Mouse (Mus musculus): ENCODE measurements around the gene Abca13. TPM values are rescaled to one million over a fixed set of nuclear protein-coding genes. Genes with fewer than 3 reads are reported as not detected.
"Not testable (repeated sequence)": the region's sequence is repeated elsewhere in the genome, so short reads cannot be mapped to it uniquely, and the experiment has no call there.

Abca13 gene
- polyA plus RNA-seq, 1 experiment: 0.03 TPM

DNA sequence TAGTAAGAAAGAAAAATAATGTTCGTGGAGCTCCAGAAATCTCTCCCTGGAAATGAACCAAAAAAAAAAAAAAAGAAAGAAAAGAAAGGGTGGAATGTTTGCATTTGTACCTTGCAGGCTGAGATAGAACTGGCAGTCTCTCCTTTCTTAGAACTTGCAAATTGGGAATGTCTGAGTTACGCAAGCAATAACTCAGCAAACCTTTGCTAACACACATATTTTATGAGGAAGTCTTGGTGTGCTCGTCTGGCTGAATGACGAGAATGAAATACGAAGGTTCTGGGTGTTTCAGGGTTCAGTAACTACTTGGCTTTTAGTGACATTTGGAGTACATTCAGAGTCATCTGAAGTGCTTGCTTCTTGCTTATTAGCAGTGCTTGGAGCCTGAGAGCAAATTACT is 241.1 kb downstream of the Abca13 start:
- DNase-seq (ENCODE audit: low read depth): no peak
- TF ChIP-seq POLR2A (IDR thresholded peaks at IDR 0.05; ENCODE audit: borderline replicate concordance, extremely low read depth, insufficient read depth, insufficient read length, poor library complexity, severe bottlenecking): no peak
- TF ChIP-seq CTCF (IDR thresholded peaks at IDR 0.05; ENCODE audit: borderline replicate concordance, extremely low read depth, insufficient read depth, insufficient read length): no peak

DNA sequence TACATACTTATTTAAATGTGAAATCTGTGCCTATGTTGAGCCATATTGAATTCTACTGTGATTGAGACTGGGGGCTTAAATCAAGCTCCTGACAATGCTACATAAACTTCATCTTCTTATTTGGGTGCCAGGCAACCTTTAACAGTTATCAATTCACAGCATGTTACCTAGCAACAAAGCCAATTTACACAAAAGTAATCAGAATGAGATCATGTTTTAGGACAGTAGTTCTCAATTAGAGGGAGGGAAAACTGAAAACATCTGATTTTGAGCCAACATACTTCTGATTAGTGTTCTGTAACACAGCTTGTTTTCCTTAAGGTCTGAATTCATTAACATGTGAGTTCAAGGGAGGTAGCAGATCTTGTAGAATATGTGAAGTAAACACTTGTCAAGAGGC is 244.9 kb downstream of the Abca13 start:
- DNase-seq (ENCODE audit: low read depth): peak; percentile 80
- TF ChIP-seq CTCF (IDR thresholded peaks at IDR 0.05; ENCODE audit: borderline replicate concordance, extremely low read depth, insufficient read depth, insufficient read length) (no peak), POLR2A (IDR thresholded peaks at IDR 0.05; ENCODE audit: borderline replicate concordance, extremely low read depth, insufficient read depth, insufficient read length, poor library complexity, severe bottlenecking) (no peak)

DNA sequence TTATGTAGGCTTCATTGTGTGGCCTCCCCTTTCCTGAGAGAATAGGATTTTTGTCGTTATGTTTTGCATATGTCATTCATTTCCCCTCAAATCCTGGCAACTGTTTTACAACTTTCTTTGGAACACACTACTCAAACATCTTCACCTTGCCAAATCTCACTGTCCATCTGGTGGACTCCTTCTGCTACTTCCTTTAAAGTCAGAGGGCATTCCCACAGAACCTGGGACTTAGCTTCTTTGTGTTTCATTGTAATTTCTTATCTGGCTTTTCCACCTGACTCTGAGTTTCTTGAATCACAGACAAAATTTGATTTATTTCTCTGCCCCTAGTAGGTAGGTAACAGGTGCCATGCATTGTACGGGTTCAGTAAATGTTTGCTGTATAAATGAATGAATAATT is 248.0 kb downstream of the Abca13 start:
- TF ChIP-seq CTCF (IDR thresholded peaks at IDR 0.05; ENCODE audit: borderline replicate concordance, extremely low read depth, insufficient read depth, insufficient read length) (no peak), POLR2A (IDR thresholded peaks at IDR 0.05; ENCODE audit: borderline replicate concordance, extremely low read depth, insufficient read depth, insufficient read length, poor library complexity, severe bottlenecking) (no peak)
- DNase-seq (ENCODE audit: low read depth): no peak

DNA sequence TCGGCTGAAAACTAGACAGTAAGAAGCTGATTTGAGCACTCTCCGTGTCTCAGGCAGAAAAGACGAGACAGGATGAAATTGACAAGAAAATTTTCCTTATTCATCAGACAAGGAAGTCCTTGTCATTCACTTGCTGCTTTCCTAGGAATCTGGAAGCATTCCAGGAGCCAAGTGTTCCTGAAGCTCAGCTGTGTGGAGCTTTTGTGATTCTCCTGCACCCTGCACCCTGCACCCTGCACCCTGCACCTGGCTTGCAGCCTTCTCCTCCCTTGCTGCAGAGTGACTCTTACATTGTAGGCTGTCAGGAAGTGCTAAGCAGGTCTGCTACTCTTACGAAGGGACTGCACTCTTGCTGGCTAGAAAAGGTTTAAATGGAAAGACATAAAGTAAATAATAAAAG is 249.4 kb downstream of the Abca13 start:
- no peak for TF ChIP-seq CTCF (IDR thresholded peaks at IDR 0.05; ENCODE audit: borderline replicate concordance, extremely low read depth, insufficient read depth, insufficient read length)
- TF ChIP-seq POLR2A (IDR thresholded peaks at IDR 0.05; ENCODE audit: borderline replicate concordance, extremely low read depth, insufficient read depth, insufficient read length, poor library complexity, severe bottlenecking): no peak
- DNase-seq (ENCODE audit: low read depth): peak; percentile 65

DNA sequence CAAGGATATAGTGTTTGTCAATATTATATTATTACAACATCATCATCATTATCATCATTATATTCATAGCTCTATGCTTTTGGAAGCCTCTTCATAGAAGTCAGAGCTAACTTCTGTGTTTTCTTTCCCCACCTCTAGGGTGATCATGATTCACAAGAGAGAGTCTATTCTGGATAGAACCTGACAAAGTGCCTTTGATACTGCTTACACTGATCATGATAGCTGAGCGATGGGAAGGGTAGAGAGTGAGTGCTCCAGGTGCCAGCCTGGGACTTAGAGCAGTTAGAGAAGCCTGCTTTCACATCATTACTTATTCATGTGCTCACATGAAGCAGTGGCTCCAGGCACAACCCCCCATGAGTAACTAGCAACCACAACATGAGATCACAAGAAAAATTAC is 280.7 kb downstream of the Abca13 start:
- DNase-seq (ENCODE audit: low read depth): no peak

DNA sequence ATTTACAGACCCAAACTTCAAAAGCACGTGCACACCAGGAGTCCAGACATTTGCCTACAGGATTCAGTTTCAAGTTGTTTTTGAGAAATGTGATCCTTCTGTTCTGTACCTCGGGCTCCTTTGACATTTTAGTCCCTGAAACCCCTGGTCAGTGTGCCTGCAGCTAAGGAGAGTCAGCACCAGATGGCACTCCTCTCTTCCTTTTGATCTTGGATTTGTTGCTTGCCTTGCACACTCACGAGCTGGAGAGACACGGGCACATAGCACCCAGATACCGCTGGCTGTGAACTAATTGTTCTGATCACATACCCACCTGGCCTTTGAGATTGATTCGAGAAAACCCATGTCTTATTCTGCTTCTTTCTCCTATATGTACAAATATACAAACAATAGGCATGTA is 289.8 kb downstream of the Abca13 start:
- DNase-seq (ENCODE audit: low read depth): peak; percentile 76
- TF ChIP-seq POLR2A (IDR thresholded peaks at IDR 0.05; ENCODE audit: borderline replicate concordance, extremely low read depth, insufficient read depth, insufficient read length, poor library complexity, severe bottlenecking): no peak
- peak; percentile 80 for TF ChIP-seq CTCF (IDR thresholded peaks at IDR 0.05; ENCODE audit: borderline replicate concordance, extremely low read depth, insufficient read depth, insufficient read length)

More for the DNA sequence above, 280.7 kb downstream of the Abca13 start:
- TF ChIP-seq CTCF (IDR thresholded peaks at IDR 0.05; ENCODE audit: borderline replicate concordance, extremely low read depth, insufficient read depth, insufficient read length) (no peak), POLR2A (IDR thresholded peaks at IDR 0.05; ENCODE audit: borderline replicate concordance, extremely low read depth, insufficient read depth, insufficient read length, poor library complexity, severe bottlenecking) (no peak)

DNA sequence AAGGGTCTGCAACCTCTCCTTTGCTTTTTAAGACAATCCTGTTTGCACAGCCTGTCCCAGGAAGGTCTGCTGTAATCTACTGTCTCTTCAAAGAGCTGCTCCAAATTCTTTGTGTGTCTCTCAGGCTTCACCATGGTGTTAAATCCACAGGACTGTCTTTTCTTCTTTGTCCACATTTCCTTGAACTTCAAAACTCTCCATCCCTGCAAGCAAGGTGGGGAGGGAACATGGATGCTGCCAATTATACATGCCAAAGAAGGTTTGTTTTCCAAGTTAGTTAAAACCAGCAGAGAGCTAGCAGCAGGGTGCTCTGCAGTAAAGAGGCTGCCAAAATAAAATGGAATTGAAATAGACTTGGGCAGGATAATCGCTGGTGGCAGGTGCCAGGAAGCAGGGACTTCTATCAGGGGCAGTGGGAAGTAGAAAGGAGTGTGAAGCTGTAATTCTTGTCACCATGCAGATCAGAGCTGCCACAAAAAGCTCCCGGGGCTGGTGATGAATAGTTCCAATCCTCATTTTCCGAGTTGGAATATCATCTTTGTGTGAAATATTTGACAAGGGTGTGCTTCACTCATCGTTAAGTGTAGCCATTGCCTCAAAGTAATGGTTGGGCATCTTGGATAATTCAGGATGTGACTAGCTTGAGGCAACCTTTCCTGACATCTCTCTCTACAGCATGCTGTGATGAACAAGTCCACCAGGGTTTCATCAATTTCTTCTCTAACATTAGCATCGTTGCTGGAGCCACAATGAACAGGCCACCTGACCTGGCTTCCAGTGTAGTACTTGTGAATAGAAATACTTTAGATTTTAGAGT is 308.8 kb downstream of the Abca13 start:
- peak; percentile 85 for DNase-seq (ENCODE audit: low read depth)
- TF ChIP-seq CTCF (IDR thresholded peaks at IDR 0.05; ENCODE audit: borderline replicate concordance, extremely low read depth, insufficient read depth, insufficient read length): no peak

DNA sequence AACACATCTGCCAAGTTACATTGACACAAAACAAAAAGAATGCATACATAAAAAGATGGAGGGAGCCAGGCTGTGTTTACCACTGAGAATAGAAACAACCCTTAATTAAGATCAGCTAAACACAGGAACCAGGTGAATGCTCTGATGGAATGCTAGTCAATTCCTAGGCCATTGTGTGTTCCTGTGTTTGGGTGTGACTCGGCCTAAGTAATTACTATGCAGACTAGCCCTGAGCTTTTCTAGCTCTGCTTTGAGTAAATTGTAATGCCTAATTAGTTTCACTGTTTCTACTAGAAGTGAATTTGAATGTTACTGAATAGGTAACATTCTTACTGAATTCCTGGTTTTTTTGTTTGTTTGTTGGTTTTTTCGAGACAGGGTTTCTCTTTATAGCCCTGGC is 323.2 kb downstream of the Abca13 start:
- not testable (repeated sequence) for DNase-seq (ENCODE audit: low read depth)

DNA sequence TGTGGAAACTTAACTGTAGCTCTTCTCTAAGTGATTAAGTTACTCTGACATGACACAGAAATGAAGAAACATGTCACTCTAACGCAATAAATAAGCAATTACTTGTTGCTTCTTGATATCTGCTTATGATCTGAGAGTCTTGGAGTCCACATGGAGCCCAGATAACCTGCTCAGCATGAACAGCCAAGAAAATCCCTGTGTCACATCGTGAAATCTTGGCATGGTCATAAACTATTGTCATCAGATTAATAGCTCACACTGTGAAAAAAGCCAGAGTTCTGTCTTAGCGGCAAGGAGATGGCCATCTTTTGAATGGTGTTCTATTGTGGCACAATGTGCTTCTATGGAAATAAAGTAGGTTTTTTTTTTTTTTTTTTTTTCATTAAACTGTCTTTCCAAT is 336.8 kb downstream of the Abca13 start:
- DNase-seq (ENCODE audit: low read depth): no peak
- TF ChIP-seq POLR2A (IDR thresholded peaks at IDR 0.05; ENCODE audit: borderline replicate concordance, extremely low read depth, insufficient read depth, insufficient read length, poor library complexity, severe bottlenecking): no peak
- no peak for TF ChIP-seq CTCF (IDR thresholded peaks at IDR 0.05; ENCODE audit: borderline replicate concordance, extremely low read depth, insufficient read depth, insufficient read length)

DNA sequence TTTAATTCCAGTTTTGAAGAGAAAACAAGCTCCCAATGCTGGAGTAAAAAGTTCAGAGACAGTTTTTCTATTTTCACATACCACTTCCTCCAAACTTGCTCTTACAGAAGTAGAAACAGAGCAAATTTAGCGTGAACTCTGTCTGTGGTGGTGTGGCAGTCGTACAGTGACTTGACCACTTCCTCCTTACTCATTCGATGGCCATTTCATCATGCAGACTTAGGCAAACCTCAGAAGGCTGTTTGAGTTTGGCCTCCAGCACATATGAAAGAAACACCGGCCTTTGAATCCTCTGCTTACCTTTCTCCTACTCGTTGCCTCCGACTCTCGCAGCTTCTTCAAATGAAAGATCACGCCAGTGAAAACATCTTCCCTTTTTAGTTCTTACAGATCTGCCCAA is 340.0 kb downstream of the Abca13 start:
- no peak for DNase-seq (ENCODE audit: low read depth)

DNA sequence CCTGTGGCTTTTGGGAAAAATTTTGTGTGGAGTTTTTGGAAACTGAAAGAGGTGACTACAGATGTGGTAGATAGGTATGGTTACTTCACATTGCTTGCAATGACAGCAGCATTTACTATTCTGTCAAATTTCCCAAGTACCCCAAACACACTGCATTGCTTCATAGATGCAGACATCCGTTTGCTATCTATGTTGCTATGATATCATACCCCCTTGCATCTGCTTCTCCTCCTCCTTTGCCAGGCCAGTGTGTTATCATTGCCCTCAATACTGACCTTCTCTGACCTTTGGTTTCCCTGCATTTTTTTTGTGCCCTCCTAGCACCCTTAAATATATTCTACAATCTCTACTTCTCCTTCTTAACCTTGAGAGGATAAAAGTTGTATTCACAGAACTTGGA is 341.4 kb downstream of the Abca13 start:
- DNase-seq (ENCODE audit: low read depth): no peak
- TF ChIP-seq CTCF (IDR thresholded peaks at IDR 0.05; ENCODE audit: borderline replicate concordance, extremely low read depth, insufficient read depth, insufficient read length) (no peak), POLR2A (IDR thresholded peaks at IDR 0.05; ENCODE audit: borderline replicate concordance, extremely low read depth, insufficient read depth, insufficient read length, poor library complexity, severe bottlenecking) (no peak)

More for the DNA sequence above, 340.0 kb downstream of the Abca13 start:
- TF ChIP-seq POLR2A (IDR thresholded peaks at IDR 0.05; ENCODE audit: borderline replicate concordance, extremely low read depth, insufficient read depth, insufficient read length, poor library complexity, severe bottlenecking): no peak
- no peak for TF ChIP-seq CTCF (IDR thresholded peaks at IDR 0.05; ENCODE audit: borderline replicate concordance, extremely low read depth, insufficient read depth, insufficient read length)

DNA sequence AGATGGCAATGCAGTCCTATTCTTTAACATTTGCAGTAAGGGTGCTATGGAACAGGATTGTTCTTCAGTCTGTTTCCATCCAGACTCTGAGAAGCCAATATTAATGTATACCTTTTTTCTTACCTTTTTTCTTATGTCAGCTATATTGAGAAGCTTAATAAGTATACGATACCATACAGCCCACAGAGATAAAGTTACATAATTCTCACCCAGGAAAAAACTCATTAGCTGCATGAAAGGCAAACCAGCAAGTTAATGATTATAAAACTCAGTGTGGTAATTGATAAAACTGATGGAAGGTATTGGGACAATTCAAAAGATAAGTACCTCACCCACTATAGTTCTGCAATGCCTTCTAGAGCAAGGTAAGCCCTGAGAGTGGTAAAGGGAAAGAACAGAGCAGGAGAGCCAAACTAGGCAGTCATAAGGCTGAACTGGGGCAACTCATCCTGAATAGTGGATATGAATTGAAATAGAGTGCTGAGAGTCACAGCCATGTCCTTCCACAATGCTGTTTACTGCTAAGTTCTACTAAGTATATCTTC is 342.0 kb downstream of the Abca13 start:
- TF ChIP-seq POLR2A (IDR thresholded peaks at IDR 0.05; ENCODE audit: borderline replicate concordance, extremely low read depth, insufficient read depth, insufficient read length, poor library complexity, severe bottlenecking) (no peak), CTCF (IDR thresholded peaks at IDR 0.05; ENCODE audit: borderline replicate concordance, extremely low read depth, insufficient read depth, insufficient read length) (no peak)
- DNase-seq (ENCODE audit: low read depth): no peak

Measured in brain, embryonic 14.5 days (tissue).